Mouse (Mus musculus): ENCODE data around the gene Prr13.
A peak's percentile ranks its signal among the peaks of the same experiment; 100 is the strongest.

The Prr13 gene

GRCm38 (mm10) chr15:102458904-102459317, at the start of gene Prr13:
Gene Prr13, plus strand, starts transcription at chr15:102459028.
- peak; percentile 96 for DNase-seq (ENCODE audit: low spot score)

GRCm38 (mm10) chr15:102409286-102409685, 49.5 kb upstream of the Prr13 start:
- no peak for DNase-seq (ENCODE audit: low spot score)

- no peak for DNase-seq (ENCODE audit: low spot score)
Observed at GRCm38 (mm10) chr15:102411077-102411476, 47.8 kb upstream of the Prr13 start.

- no peak for DNase-seq (ENCODE audit: low spot score)
Observed at GRCm38 (mm10) chr15:102413687-102414086, 45.1 kb upstream of the Prr13 start.

GRCm38 (mm10) chr15:102417524-102417923, 41.3 kb upstream of the Prr13 start:
- DNase-seq (ENCODE audit: low spot score), result no peak

GRCm38 (mm10) chr15:102420986-102421385, 37.8 kb upstream of the Prr13 start:
- no peak for DNase-seq (ENCODE audit: low spot score)

- DNase-seq (ENCODE audit: low spot score), result peak; percentile 84
Observed at GRCm38 (mm10) chr15:102421437-102421836, 37.4 kb upstream of the Prr13 start.

GRCm38 (mm10) chr15:102423602-102424240, 35.1 kb upstream of the Prr13 start:
- DNase-seq (ENCODE audit: low spot score), result no peak

GRCm38 (mm10) chr15:102424657-102425056, 34.2 kb upstream of the Prr13 start:
- DNase-seq (ENCODE audit: low spot score), result no peak

GRCm38 (mm10) chr15:102426963-102427362, 31.9 kb upstream of the Prr13 start:
- DNase-seq (ENCODE audit: low spot score), result no peak

GRCm38 (mm10) chr15:102432046-102432445, 26.8 kb upstream of the Prr13 start:
- DNase-seq (ENCODE audit: low spot score), result no peak

GRCm38 (mm10) chr15:102433173-102433572, 25.7 kb upstream of the Prr13 start:
- no peak for DNase-seq (ENCODE audit: low spot score)

GRCm38 (mm10) chr15:102442490-102442889, 16.3 kb upstream of the Prr13 start:
- peak; percentile 92 for DNase-seq (ENCODE audit: low spot score)

- no peak for DNase-seq (ENCODE audit: low spot score)
Observed at GRCm38 (mm10) chr15:102445146-102445545, 13.7 kb upstream of the Prr13 start, which contains the start of gene Amhr2. Gene Amhr2, plus strand, starts transcription at chr15:102445367.

- no peak for DNase-seq (ENCODE audit: low spot score)
Observed at GRCm38 (mm10) chr15:102446448-102446847, 12.4 kb upstream of the Prr13 start.

GRCm38 (mm10) chr15:102449366-102449765, 9.5 kb upstream of the Prr13 start:
- DNase-seq (ENCODE audit: low spot score), result no peak

- DNase-seq (ENCODE audit: low spot score), result no peak
Observed at GRCm38 (mm10) chr15:102450928-102451327, 7.9 kb upstream of the Prr13 start.

GRCm38 (mm10) chr15:102451666-102452430, 7.0 kb upstream of the Prr13 start:
- no peak for DNase-seq (ENCODE audit: low spot score)

GRCm38 (mm10) chr15:102455993-102456392, 2.8 kb upstream of the Prr13 start:
- peak; percentile 33 for DNase-seq (ENCODE audit: low spot score)

GRCm38 (mm10) chr15:102458050-102458736, 635 bp upstream of the Prr13 start:
- no peak for DNase-seq (ENCODE audit: low spot score)

- DNase-seq (ENCODE audit: low spot score), result no peak
Observed at GRCm38 (mm10) chr15:102459381-102459780, 553 bp downstream of the Prr13 start.

GRCm38 (mm10) chr15:102459847-102460246, 1.0 kb downstream of the Prr13 start:
- DNase-seq (ENCODE audit: low spot score), result no peak

- no peak for DNase-seq (ENCODE audit: low spot score)
Observed at GRCm38 (mm10) chr15:102460409-102460808, 1.6 kb downstream of the Prr13 start.

All from embryo, embryonic 10.5 days (tissue).